Mouse (Mus musculus): ENCODE measurements around the gene Rnf187. TPM values are rescaled to one million over a fixed set of nuclear protein-coding genes. Genes with fewer than 3 reads are reported as not detected.
A peak's percentile ranks its signal among the peaks of the same experiment; 100 is the strongest.

The Rnf187 gene
- polyA plus RNA-seq, 1 experiment from 2014 or later: 463 TPM

DNA sequence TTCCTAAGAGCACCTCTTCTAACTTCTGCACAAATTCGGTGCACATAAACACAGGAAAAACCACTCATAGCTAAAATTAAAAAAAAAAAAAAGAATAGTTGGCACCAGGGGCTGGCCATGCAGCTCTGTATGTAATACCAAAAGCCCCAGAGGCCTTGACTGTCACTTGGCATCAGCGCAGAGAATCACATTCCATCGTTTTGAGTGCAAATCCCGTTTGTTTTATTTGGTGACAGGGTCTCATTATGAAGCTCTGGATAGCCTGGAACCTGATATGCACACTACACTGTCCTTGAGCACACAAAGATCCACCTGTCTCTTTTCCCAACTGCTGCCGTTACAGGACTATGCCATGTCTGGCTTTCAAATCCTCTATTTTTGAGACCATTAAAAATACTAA, 12.5 kb upstream of the Rnf187 start:
- WGBS: 51% methylated on average over 5 of the region's 5 CpGs
- Histone ChIP-seq H3K27me3 (replicated peaks; ENCODE audit: control insufficient read depth, insufficient read depth, low read length) (no peaks in the 10 kb centered on the region), H3K36me3 (ENCODE audit: control insufficient read depth, insufficient read depth, low read length) (no peaks in the 10 kb centered on the region), H3K27ac (ENCODE audit: low read depth, low read length) (peak overlapping the region; percentile 99; the same call in 1 of the 2 replicates), H3K9me3 (replicated peaks; ENCODE audit: control insufficient read depth, low read length) (no peaks in the 10 kb centered on the region), H3K4me3 (ENCODE audit: low read depth, low read length) (no peak overlapping the region), H3K4me1 (ENCODE audit: control insufficient read depth, insufficient read depth, low read length) (peaks cover 21% of the 10 kb centered on the region), H3K9ac (ENCODE audit: low read length) (peak overlapping the region; percentile 95; the same call in 1 of the 2 replicates), H3K4me2 (ENCODE audit: low read length) (peak overlapping the region; percentile 77)
- ATAC-seq (no peak), DNase-seq (ENCODE audit: low spot score) (no peak)

DNA sequence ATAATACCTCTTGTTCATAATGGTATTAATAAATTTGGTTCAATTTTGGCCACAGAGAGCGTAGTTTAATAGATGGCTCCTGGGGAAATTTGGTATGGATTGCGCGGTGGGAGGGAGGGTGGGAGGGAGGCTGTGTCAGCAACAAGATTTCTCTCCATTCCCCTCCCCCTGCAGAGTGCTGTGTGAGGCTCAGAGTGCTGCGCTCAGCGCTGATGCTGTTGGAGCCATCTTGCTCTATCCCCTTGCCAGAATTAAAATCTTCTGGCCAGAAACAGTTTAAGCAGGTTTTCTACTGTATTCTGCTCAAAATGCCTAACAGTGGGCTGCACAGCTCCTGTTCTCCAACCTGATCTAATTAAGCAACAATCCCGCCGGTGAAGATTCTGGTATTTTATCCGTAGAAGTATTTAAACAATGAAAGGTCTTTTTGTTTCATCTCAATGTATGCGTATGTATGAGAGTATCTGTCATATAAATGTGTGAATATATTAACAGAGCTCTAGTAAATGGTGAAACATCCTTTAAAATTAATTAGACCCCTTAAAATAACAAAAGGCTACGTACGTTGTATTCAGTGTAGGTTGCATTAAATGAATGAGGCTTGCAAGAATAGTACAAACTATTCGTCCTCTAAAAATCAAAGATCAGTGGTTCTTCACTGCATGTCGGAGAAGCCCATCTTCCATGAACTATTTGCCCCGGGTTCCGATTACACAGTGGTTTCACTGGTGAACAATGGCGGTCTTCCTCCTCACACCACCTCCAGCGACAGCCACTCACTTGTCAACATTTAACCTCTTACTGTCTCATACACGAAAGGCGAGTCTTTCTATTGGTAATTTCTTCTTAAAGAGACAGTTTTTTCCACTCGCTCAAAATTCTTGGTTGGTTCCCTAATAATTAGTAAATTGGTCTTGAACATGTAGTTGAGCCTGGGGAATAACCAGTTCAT, 11.0 kb upstream of the Rnf187 start:
- H3K4me3 ChIP-seq (ENCODE audit: low read depth, low read length): peak overlapping the region; percentile 61
- no peaks in the 10 kb centered on the region for H3K27me3 ChIP-seq (replicated peaks; ENCODE audit: control insufficient read depth, insufficient read depth, low read length)
- no peaks in the 10 kb centered on the region for H3K36me3 ChIP-seq (ENCODE audit: control insufficient read depth, insufficient read depth, low read length)
- peak; percentile 58 for ATAC-seq
- WGBS: 1% methylated on average over 20 of the region's 20 CpGs
- peak overlapping the region; percentile 99 for H3K27ac ChIP-seq (ENCODE audit: low read depth, low read length)
- peak overlapping the region; percentile 95 for H3K9ac ChIP-seq (ENCODE audit: low read length)
- H3K9me3 ChIP-seq (replicated peaks; ENCODE audit: control insufficient read depth, low read length): no peaks in the 10 kb centered on the region
- DNase-seq (ENCODE audit: low spot score): peak; percentile 95
- H3K4me2 ChIP-seq (ENCODE audit: low read length): peak overlapping the region; percentile 77
- peaks cover 20% of the 10 kb centered on the region for H3K4me1 ChIP-seq (ENCODE audit: control insufficient read depth, insufficient read depth, low read length)

DNA sequence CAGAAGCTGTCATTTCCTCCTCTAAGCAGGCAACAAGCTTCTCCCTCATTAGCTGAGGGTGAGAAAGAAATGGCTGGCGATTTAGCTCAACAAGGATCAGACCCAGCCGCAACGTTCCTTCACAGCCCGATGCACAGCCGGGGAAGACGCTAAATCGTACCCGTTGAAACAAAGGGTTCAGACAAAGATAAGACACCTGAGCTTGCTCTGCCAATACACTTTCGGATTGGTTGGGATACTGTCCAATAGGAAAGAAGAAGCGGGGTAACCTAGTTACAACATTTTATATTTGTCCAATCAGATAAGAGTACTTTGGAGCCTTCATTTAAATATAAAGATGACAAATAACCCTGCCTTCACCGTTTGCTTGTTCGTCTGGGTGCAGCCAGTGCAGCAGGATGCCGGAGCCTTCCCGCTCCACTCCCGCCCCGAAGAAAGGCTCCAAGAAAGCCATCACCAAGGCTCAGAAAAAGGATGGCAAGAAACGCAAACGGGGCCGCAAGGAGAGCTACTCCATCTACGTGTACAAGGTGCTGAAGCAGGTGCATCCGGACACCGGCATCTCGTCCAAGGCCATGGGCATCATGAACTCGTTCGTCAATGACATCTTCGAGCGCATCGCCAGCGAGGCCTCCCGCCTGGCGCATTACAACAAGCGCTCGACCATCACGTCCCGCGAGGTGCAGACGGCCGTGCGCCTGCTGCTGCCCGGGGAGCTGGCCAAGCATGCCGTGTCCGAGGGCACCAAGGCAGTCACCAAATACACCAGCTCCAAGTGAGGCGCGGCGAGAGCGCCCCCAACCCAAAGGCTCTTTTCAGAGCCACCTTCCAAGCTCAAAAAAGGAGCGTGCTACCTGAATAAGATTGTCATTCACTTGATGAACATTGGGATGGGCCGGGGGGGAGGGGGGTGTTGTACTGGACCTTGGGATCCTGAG, 10.1 kb upstream of the Rnf187 start, which contains the start of gene Hist3h2ba:
TSS of gene Hist3h2ba (plus strand) at position 379 of the 938 bp plus-strand sequence.
- peak within 1 kb of the TSS; percentile 95 for H3K9ac ChIP-seq (ENCODE audit: low read length)
- H3K9me3 ChIP-seq (replicated peaks; ENCODE audit: control insufficient read depth, low read length): no peaks in the 10 kb centered on the region
- H3K4me3 ChIP-seq (ENCODE audit: low read depth, low read length): peak within 1 kb of the TSS; percentile 61
- DNase-seq (ENCODE audit: low spot score) (peak; percentile 99), ATAC-seq (peak; percentile 89)
- under 1% methylated on average over 48 of the region's 48 CpGs for WGBS
- peak within 1 kb of the TSS; percentile 99 for H3K27ac ChIP-seq (ENCODE audit: low read depth, low read length)
- H3K36me3 ChIP-seq (ENCODE audit: control insufficient read depth, insufficient read depth, low read length): no peaks in the 10 kb centered on the region
- H3K4me1 ChIP-seq (ENCODE audit: control insufficient read depth, insufficient read depth, low read length): peaks cover 20% of the 10 kb centered on the region
- no peaks in the 10 kb centered on the region for H3K27me3 ChIP-seq (replicated peaks; ENCODE audit: control insufficient read depth, insufficient read depth, low read length)
- H3K4me2 ChIP-seq (ENCODE audit: low read length): peak within 1 kb of the TSS; percentile 77

DNA sequence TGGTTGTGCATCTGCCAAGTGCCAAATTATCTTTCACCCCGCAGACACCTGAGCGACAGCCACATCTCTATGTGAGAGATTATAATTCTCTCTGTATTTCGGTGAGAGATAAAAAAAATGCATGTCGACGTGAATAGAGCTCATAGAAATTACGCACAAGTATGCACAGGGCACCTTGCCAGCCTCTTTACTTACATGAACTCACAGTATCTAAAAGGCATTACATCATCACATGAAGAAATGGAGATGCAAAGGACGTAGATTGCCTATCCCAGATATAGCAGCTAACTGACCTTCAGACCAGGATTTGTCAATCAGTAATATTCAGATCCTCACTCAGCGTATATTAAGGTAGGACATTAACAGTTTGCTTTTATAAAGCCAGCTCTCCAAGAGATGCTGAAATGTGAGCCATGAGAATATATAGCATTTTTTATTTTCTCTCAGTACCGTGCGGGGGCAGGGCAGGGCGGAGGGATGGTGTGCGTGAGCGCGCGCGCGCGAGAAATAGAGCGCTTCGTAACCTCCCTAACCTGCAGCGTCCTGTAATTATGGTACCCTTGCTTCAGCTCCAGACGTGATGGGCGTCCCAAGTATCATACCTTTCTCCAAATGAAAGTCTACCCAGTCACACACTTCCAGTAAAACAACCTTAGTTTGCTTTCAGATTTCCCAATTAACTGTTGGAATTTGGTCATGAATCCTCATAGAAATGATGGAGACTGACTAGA, 9.2 kb upstream of the Rnf187 start:
- H3K9ac ChIP-seq (ENCODE audit: low read length): peak overlapping the region; percentile 76

DNA sequence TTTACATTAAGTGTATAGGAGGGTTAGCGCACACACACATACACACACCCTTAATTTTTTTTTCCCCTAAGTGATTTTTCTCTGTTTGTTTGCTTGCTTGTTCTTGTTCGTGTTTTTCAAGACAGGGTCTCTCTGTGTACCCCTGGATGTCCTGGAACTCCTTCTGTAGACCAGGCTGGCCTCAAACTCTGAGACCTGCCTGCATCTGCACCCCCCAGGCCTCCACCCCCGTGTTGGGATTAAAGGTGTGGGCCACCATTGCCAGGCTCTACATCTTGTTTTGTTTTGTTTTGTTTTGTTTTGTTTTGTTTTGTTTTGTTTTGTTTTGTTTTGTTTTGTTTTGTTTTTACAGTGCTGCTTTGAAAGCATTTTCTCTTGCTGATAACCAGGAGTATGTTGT, 8.6 kb upstream of the Rnf187 start:
- Histone ChIP-seq H3K9ac (ENCODE audit: low read length) (peak overlapping the region; percentile 76), H3K27me3 (replicated peaks; ENCODE audit: control insufficient read depth, insufficient read depth, low read length) (no peaks in the 10 kb centered on the region), H3K4me1 (ENCODE audit: control insufficient read depth, insufficient read depth, low read length) (peaks cover 15% of the 10 kb centered on the region), H3K36me3 (ENCODE audit: control insufficient read depth, insufficient read depth, low read length) (no peaks in the 10 kb centered on the region), H3K4me3 (ENCODE audit: low read depth, low read length) (peak overlapping the region; percentile 61; the same call in 1 of the 2 replicates), H3K27ac (ENCODE audit: low read depth, low read length) (peak overlapping the region; percentile 98), H3K4me2 (ENCODE audit: low read length) (peak overlapping the region; percentile 77), H3K9me3 (replicated peaks; ENCODE audit: control insufficient read depth, low read length) (no peaks in the 10 kb centered on the region)
- ATAC-seq (no peak), DNase-seq (ENCODE audit: low spot score) (no peak)
- WGBS: 89% methylated on average over 3 of the region's 3 CpGs

More for the DNA sequence above, 9.2 kb upstream of the Rnf187 start:
- Histone ChIP-seq H3K27ac (ENCODE audit: low read depth, low read length) (peak overlapping the region; percentile 98), H3K4me1 (ENCODE audit: control insufficient read depth, insufficient read depth, low read length) (peaks cover 18% of the 10 kb centered on the region), H3K27me3 (replicated peaks; ENCODE audit: control insufficient read depth, insufficient read depth, low read length) (no peaks in the 10 kb centered on the region), H3K4me3 (ENCODE audit: low read depth, low read length) (peak overlapping the region; percentile 61), H3K4me2 (ENCODE audit: low read length) (peak overlapping the region; percentile 77), H3K9me3 (replicated peaks; ENCODE audit: control insufficient read depth, low read length) (no peaks in the 10 kb centered on the region), H3K36me3 (ENCODE audit: control insufficient read depth, insufficient read depth, low read length) (no peaks in the 10 kb centered on the region)
- peak; percentile 68 for ATAC-seq
- peak; percentile 86 for DNase-seq (ENCODE audit: low spot score)
- 8% methylated on average over 23 of the region's 23 CpGs for WGBS

DNA sequence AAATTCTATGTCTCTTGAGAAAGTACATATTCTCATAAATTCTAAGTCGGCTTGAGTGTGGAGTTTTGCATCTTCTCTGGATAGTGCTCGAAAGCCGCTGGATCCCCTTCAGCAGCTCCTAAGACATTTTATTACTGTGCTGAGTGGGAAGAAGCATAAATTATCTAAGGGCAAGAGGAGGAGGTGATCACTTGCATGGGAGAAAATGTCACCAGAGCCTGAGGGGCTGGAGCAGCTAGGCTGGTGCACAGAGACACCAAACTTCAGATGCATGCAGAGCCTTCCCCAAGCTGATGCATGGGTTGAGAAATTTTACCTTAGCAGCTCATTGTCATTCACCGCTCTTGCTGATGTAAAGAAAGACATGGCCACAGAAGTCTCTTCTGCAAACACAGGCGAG, 5.4 kb upstream of the Rnf187 start:
- Histone ChIP-seq H3K9me3 (replicated peaks; ENCODE audit: control insufficient read depth, low read length) (no peaks in the 10 kb centered on the region), H3K4me3 (ENCODE audit: low read depth, low read length) (no peak overlapping the region), H3K4me2 (ENCODE audit: low read length) (no peak overlapping the region), H3K36me3 (ENCODE audit: control insufficient read depth, insufficient read depth, low read length) (no peaks in the 10 kb centered on the region), H3K27ac (ENCODE audit: low read depth, low read length) (no peak overlapping the region), H3K27me3 (replicated peaks; ENCODE audit: control insufficient read depth, insufficient read depth, low read length) (no peaks in the 10 kb centered on the region), H3K9ac (ENCODE audit: low read length) (no peak overlapping the region), H3K4me1 (ENCODE audit: control insufficient read depth, insufficient read depth, low read length) (peaks cover 5% of the 10 kb centered on the region; the same call in 1 of the 2 replicates)
- DNase-seq (ENCODE audit: low spot score) (no peak), ATAC-seq (no peak)
- WGBS: 74% methylated on average over 5 of the region's 5 CpGs

DNA sequence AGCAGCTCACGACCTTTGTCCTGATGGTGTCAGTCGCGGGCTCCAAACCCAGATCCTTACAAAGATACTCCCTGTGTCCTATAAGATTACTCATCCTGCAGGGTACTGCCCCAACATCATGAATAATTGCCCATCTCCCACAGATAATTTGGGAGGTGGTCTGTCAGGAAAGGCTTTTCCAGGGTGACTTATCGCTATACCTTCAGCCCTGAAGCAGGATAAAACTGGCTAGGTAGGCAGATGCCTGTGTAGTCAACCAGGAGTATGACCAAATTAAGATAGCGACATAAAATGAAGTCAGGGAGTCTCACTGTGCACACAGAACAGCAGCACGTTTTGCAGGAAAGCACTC, 348 bp upstream of the Rnf187 start:
- WGBS: 16% methylated on average over 6 of the region's 6 CpGs
- no peak for ATAC-seq

DNA sequence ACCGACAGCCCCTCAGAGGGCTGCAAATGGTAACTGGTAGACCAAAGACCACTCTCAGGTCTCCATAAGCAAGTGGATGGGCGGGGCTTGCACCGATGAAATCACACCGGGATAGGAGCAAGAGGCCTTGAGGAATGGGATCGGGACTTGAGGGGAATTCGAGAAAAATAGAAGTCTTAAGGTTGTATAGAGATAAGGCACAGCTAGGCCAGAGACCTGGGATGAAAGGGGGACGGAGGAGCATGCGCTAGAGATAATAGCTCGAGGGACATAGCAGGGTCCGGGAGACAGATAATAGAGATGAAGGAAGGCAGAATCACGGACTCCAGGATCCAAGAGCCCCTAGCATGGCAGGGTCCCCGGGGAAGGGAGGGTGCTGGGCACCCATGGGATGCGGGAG, 807 bp downstream of the Rnf187 start:
- Histone ChIP-seq H3K4me1 (ENCODE audit: control insufficient read depth, insufficient read depth, low read length) (peaks cover 9% of the 10 kb centered on the region), H3K36me3 (ENCODE audit: control insufficient read depth, insufficient read depth, low read length) (peaks cover 38% of the 10 kb centered on the region), H3K9ac (ENCODE audit: low read length) (peak overlapping the region; percentile 98), H3K9me3 (replicated peaks; ENCODE audit: control insufficient read depth, low read length) (no peaks in the 10 kb centered on the region), H3K4me2 (ENCODE audit: low read length) (peak overlapping the region; percentile 85), H3K27me3 (replicated peaks; ENCODE audit: control insufficient read depth, insufficient read depth, low read length) (no peaks in the 10 kb centered on the region), H3K4me3 (ENCODE audit: low read depth, low read length) (peak overlapping the region; percentile 96), H3K27ac (ENCODE audit: low read depth, low read length) (peak overlapping the region; percentile 93)
- no peak for ATAC-seq
- 1% methylated on average over 11 of the region's 13 CpGs for WGBS
- DNase-seq (ENCODE audit: low spot score): peak; percentile 45

More for the DNA sequence above, 348 bp upstream of the Rnf187 start:
- peak overlapping the region; percentile 98 for H3K9ac ChIP-seq (ENCODE audit: low read length)
- H3K4me2 ChIP-seq (ENCODE audit: low read length): peak overlapping the region; percentile 85
- H3K27ac ChIP-seq (ENCODE audit: low read depth, low read length): peak overlapping the region; percentile 93
- peak overlapping the region; percentile 96 for H3K4me3 ChIP-seq (ENCODE audit: low read depth, low read length)
- peaks cover 9% of the 10 kb centered on the region for H3K4me1 ChIP-seq (ENCODE audit: control insufficient read depth, insufficient read depth, low read length)
- peaks cover 26% of the 10 kb centered on the region for H3K36me3 ChIP-seq (ENCODE audit: control insufficient read depth, insufficient read depth, low read length)
- no peaks in the 10 kb centered on the region for H3K27me3 ChIP-seq (replicated peaks; ENCODE audit: control insufficient read depth, insufficient read depth, low read length)
- no peaks in the 10 kb centered on the region for H3K9me3 ChIP-seq (replicated peaks; ENCODE audit: control insufficient read depth, low read length)
- DNase-seq (ENCODE audit: low spot score): no peak
